Mouse (Mus musculus) hindbrain, embryonic 15.5 days (tissue): Measurements from ENCODE around the gene Sarm1. TPM values are rescaled to one million over a fixed set of nuclear protein-coding genes. Genes with fewer than 3 reads are reported as not detected.

Source experiments
- ATAC-seq: fragments of 200-750 bp; cut with Nextera tagmentation; 2 replicates; pipeline ENCODE4 v1.8.0; 2017; ENCODE audit warnings: low read depth, moderate number of reproducible peaks, moderate TSS enrichment; ENCODE audit not compliant: low FRiP score
- H3K27ac ChIP-seq: fragments of 300-500 bp; sonication (generic); replicated peaks from 2 replicates; pipeline ENCODE4 v1.5.1; 2015; ENCODE audit warnings: mild to moderate bottlenecking, inconsistent platforms
- H3K27me3 ChIP-seq: fragments of 300-500 bp; sonication (generic); 2 replicates; pipeline ENCODE4 v1.6.1; 2015; ENCODE audit warnings: control low read depth, inconsistent platforms
- H3K36me3 ChIP-seq: fragments of 300-500 bp; sonication (generic); 2 replicates; pipeline ENCODE4 v1.6.1; 2015; ENCODE audit warnings: control low read depth, inconsistent platforms
- H3K4me1 ChIP-seq: fragments of 300-500 bp; sonication (generic); replicated peaks from 2 replicates; pipeline ENCODE4 v1.6.1; 2015; ENCODE audit warnings: control low read depth, inconsistent platforms
- H3K4me2 ChIP-seq: fragments of 300-500 bp; sonication (generic); 2 replicates; pipeline ENCODE4 v1.6.1; 2015; ENCODE audit warnings: moderate library complexity, mild to moderate bottlenecking, inconsistent platforms
- H3K4me3 ChIP-seq: fragments of 300-500 bp; sonication (generic); 2 replicates; pipeline ENCODE4 v1.5.1; 2015; ENCODE audit warnings: mild to moderate bottlenecking, inconsistent platforms
- H3K9ac ChIP-seq: fragments of 300-500 bp; sonication (generic); 2 replicates; pipeline ENCODE4 v1.6.1; 2015; ENCODE audit warnings: inconsistent platforms
- H3K9me3 ChIP-seq: fragments of 300-500 bp; sonication (generic); 2 replicates; pipeline ENCODE4 v1.6.1; 2016; ENCODE audit warnings: control low read depth, inconsistent platforms
- WGBS: fragments of 180-500 bp; shearing (Covaris S2); methylation state at CpG from one replicate; pipeline ENCODE4 v1.1.7; 2015; 5-methylcytosine and 5-hydroxymethylcytosine counted together
- polyA plus RNA-seq: library from polyadenylated mRNA; unstranded; fragments of >200 nt; fragmentation: Nextera tagmentation; extraction: Ambion mirVana; gene quantifications from 2 replicates; pipeline ENCODE4 v1.2.1, GENCODE M21; 2015

Gene Sarm1
- polyA plus RNA-seq, 1 experiment from 2014 or later: 53.2 TPM

- Histone ChIP-seq H3K4me3 (no peak overlapping the region), H3K9me3 (no peaks in the 10 kb centered on the region), H3K27me3 (no peaks in the 10 kb centered on the region), H3K36me3 (0 out of 2 replicates have a peak, but pooled peaks cover 9% of the 10 kb centered on the region), H3K4me1 (peaks cover 6% of the 10 kb centered on the region), H3K27ac (no peak overlapping the region), H3K4me2 (no peak overlapping the region), H3K9ac (no peak overlapping the region)
- WGBS: 95% methylated on average over 10 of the region's 10 CpGs
- ATAC-seq: no peak
Observed at GRCm38 (mm10) chr11:78471326-78472103, 26.0 kb downstream of the Sarm1 start.

GRCm38 (mm10) chr11:78467932-78468331 lies 29.6 kb downstream of the Sarm1 start:
- 71% methylated on average over 3 of the region's 3 CpGs for WGBS
- Histone ChIP-seq H3K4me1 (peaks cover 18% of the 10 kb centered on the region), H3K27me3 (no peaks in the 10 kb centered on the region), H3K4me3 (no peak overlapping the region), H3K4me2 (no peak overlapping the region), H3K9me3 (no peaks in the 10 kb centered on the region), H3K27ac (no peak overlapping the region), H3K9ac (no peak overlapping the region), H3K36me3 (no peaks in the 10 kb centered on the region)
- no peak for ATAC-seq

GRCm38 (mm10) chr11:78467515-78467914 lies 30.0 kb downstream of the Sarm1 start:
- WGBS: 85% methylated on average over 7 of the region's 7 CpGs
- H3K9me3 ChIP-seq: no peaks in the 10 kb centered on the region

GRCm38 (mm10) chr11:78466242-78466912 lies 31.2 kb downstream of the Sarm1 start:
- Histone ChIP-seq H3K4me1 (peaks cover 18% of the 10 kb centered on the region), H3K27me3 (no peaks in the 10 kb centered on the region), H3K4me2 (peak overlapping the region; percentile 88), H3K4me3 (peak overlapping the region; percentile 82), H3K9me3 (no peaks in the 10 kb centered on the region), H3K9ac (peak overlapping the region; percentile 86), H3K27ac (peak overlapping the region; percentile 91), H3K36me3 (no peaks in the 10 kb centered on the region)
- ATAC-seq: peak; percentile 33
- WGBS: 48% methylated on average over 23 of the region's 23 CpGs

More at GRCm38 (mm10) chr11:78467515-78467914, 30.0 kb downstream of the Sarm1 start:
- Histone ChIP-seq H3K27ac (no peak overlapping the region), H3K9ac (no peak overlapping the region), H3K36me3 (no peaks in the 10 kb centered on the region), H3K4me1 (peaks cover 18% of the 10 kb centered on the region), H3K4me2 (no peak overlapping the region), H3K27me3 (no peaks in the 10 kb centered on the region), H3K4me3 (no peak overlapping the region)
- no peak for ATAC-seq

- WGBS: under 1% methylated on average over 41 of the region's 41 CpGs
- H3K9ac ChIP-seq: peak within 1 kb of the TSS; percentile 86
- peaks cover 18% of the 10 kb centered on the region for H3K4me1 ChIP-seq
- no peaks in the 10 kb centered on the region for H3K27me3 ChIP-seq
- H3K27ac ChIP-seq: peak within 1 kb of the TSS; percentile 91
- H3K9me3 ChIP-seq: no peaks in the 10 kb centered on the region
- peak; percentile 92 for ATAC-seq
- H3K36me3 ChIP-seq: no peaks in the 10 kb centered on the region
- H3K4me2 ChIP-seq: peak within 1 kb of the TSS; percentile 88
- H3K4me3 ChIP-seq: peak within 1 kb of the TSS; percentile 82
Observed at GRCm38 (mm10) chr11:78465568-78466180, 31.9 kb downstream of the Sarm1 start, which contains the start of gene Slc46a1. Gene Slc46a1 (plus strand): TSS chr11:78465697.

- no peak; the same call in 1 of the 2 replicates for ATAC-seq
- H3K9ac ChIP-seq: no peak overlapping the region
- H3K4me3 ChIP-seq: peak overlapping the region; percentile 82
- WGBS: 17% methylated on average over 9 of the region's 9 CpGs
- H3K27ac ChIP-seq: peak overlapping the region; percentile 91; the same call in 1 of the 2 replicates
- H3K27me3 ChIP-seq: no peaks in the 10 kb centered on the region
- H3K4me2 ChIP-seq: peak overlapping the region; percentile 88
- peaks cover 18% of the 10 kb centered on the region for H3K4me1 ChIP-seq
- H3K36me3 ChIP-seq: no peaks in the 10 kb centered on the region
- H3K9me3 ChIP-seq: no peaks in the 10 kb centered on the region
Observed at GRCm38 (mm10) chr11:78465116-78465515, 32.4 kb downstream of the Sarm1 start.

- H3K9ac ChIP-seq: no peak overlapping the region
- no peaks in the 10 kb centered on the region for H3K36me3 ChIP-seq
- H3K4me1 ChIP-seq: peaks cover 18% of the 10 kb centered on the region
- WGBS: 70% methylated on average over 13 of the region's 13 CpGs
- no peaks in the 10 kb centered on the region for H3K9me3 ChIP-seq
- ATAC-seq: no peak
- H3K4me3 ChIP-seq: no peak overlapping the region
- H3K27ac ChIP-seq: no peak overlapping the region
- H3K27me3 ChIP-seq: no peaks in the 10 kb centered on the region
- no peak overlapping the region for H3K4me2 ChIP-seq
Observed at GRCm38 (mm10) chr11:78463286-78464036, 34.1 kb downstream of the Sarm1 start.

GRCm38 (mm10) chr11:78462669-78463068 lies 34.9 kb downstream of the Sarm1 start:
- ATAC-seq: no peak
- Histone ChIP-seq H3K9ac (no peak overlapping the region), H3K27ac (no peak overlapping the region), H3K27me3 (no peaks in the 10 kb centered on the region), H3K4me1 (peaks cover 18% of the 10 kb centered on the region), H3K36me3 (no peaks in the 10 kb centered on the region), H3K4me2 (no peak overlapping the region), H3K9me3 (no peaks in the 10 kb centered on the region), H3K4me3 (no peak overlapping the region)
- 73% methylated on average over 5 of the region's 5 CpGs for WGBS

GRCm38 (mm10) chr11:78461894-78462293 lies 35.7 kb downstream of the Sarm1 start:
- Histone ChIP-seq H3K36me3 (no peaks in the 10 kb centered on the region), H3K9ac (no peak overlapping the region), H3K4me2 (no peak overlapping the region), H3K4me1 (peaks cover 16% of the 10 kb centered on the region), H3K27ac (no peak overlapping the region), H3K27me3 (no peaks in the 10 kb centered on the region), H3K9me3 (no peaks in the 10 kb centered on the region), H3K4me3 (no peak overlapping the region)
- 74% methylated on average over 1 of the region's 1 CpGs for WGBS
- no peak for ATAC-seq

- no peak overlapping the region for H3K27ac ChIP-seq
- no peaks in the 10 kb centered on the region for H3K27me3 ChIP-seq
- H3K4me3 ChIP-seq: no peak overlapping the region
- WGBS: 83% methylated on average over 17 of the region's 17 CpGs
- H3K9me3 ChIP-seq: no peaks in the 10 kb centered on the region
- no peaks in the 10 kb centered on the region for H3K36me3 ChIP-seq
- no peak overlapping the region for H3K4me2 ChIP-seq
- H3K4me1 ChIP-seq: no peaks in the 10 kb centered on the region
- H3K9ac ChIP-seq: no peak overlapping the region
- no peak for ATAC-seq
Observed at GRCm38 (mm10) chr11:78458740-78459139, 38.8 kb downstream of the Sarm1 start.

- Histone ChIP-seq H3K36me3 (no peaks in the 10 kb centered on the region), H3K4me1 (no peaks in the 10 kb centered on the region), H3K9me3 (no peaks in the 10 kb centered on the region), H3K9ac (no peak overlapping the region), H3K4me3 (no peak overlapping the region), H3K27ac (no peak overlapping the region), H3K27me3 (no peaks in the 10 kb centered on the region), H3K4me2 (no peak overlapping the region)
- ATAC-seq: no peak
- WGBS: 54% methylated on average over 5 of the region's 5 CpGs
Observed at GRCm38 (mm10) chr11:78455308-78455707, 42.2 kb downstream of the Sarm1 start.
